8 mouse cellular contexts compared by ENCODE assay signal in genomic region chr7:83631073-83631827, GRCm38 (mm10). TPM values are rescaled to one million over a fixed set of nuclear protein-coding genes. Genes with fewer than 3 reads are reported as not detected.
DNase-seq lines count a peak whose midpoint lies in the region; ATAC-seq and TF ChIP-seq lines count a peak whose summit lies in the region.

No protein-coding gene starts in this region.

- peaks cover 20% of the 10 kb centered on the region for H3K4me1 ChIP-seq in heart, embryonic 10.5 days
- no peaks in the 10 kb centered on the region for H3K4me1 ChIP-seq in ES-Bruce4 (ENCODE audit: control insufficient read depth, insufficient read depth, low read length)
- H3K4me1 ChIP-seq in forebrain, embryonic 12.5 days, result peaks cover 8% of the 10 kb centered on the region
- peaks cover 20% of the 10 kb centered on the region for H3K4me1 ChIP-seq in liver, postnatal 0 days (ENCODE audit: insufficient read depth)

- TF ChIP-seq EP300 in ES-Bruce4 (IDR thresholded peaks at IDR 0.05; ENCODE audit: insufficient read depth, low read depth, low read length), result no peak
- no peak for TF ChIP-seq EP300 in liver, postnatal 0 days (IDR thresholded peaks at IDR 0.05; ENCODE audit: low read depth)

- H3K27me3 ChIP-seq in heart, embryonic 10.5 days (ENCODE audit: insufficient read depth, poor library complexity, severe bottlenecking), result no peaks in the 10 kb centered on the region
- no peaks in the 10 kb centered on the region for H3K27me3 ChIP-seq in ES-Bruce4 (ENCODE audit: control insufficient read depth, insufficient read depth, low read length, poor library complexity, severe bottlenecking)
- no peaks in the 10 kb centered on the region for H3K27me3 ChIP-seq in forebrain, embryonic 12.5 days
- H3K27me3 ChIP-seq in liver, postnatal 0 days (ENCODE audit: insufficient read depth, low read length), result no peaks in the 10 kb centered on the region

- peak overlapping the region; percentile 76 for H3K4me2 ChIP-seq in forebrain, embryonic 12.5 days
- H3K4me2 ChIP-seq in liver, postnatal 0 days (ENCODE audit: low read depth, low read length), result peak overlapping the region; percentile 77

- peak overlapping the region; percentile 86 for H3K27ac ChIP-seq in heart, embryonic 10.5 days
- H3K27ac ChIP-seq in ES-Bruce4 (ENCODE audit: insufficient read depth, low read length), result no peak overlapping the region
- no peak overlapping the region for H3K27ac ChIP-seq in forebrain, embryonic 12.5 days
- H3K27ac ChIP-seq in liver, postnatal 0 days (ENCODE audit: low read depth), result 0 out of 2 replicates have a peak overlapping the region, but pooled peaks have one; percentile 85

- H3K9me3 ChIP-seq in heart, embryonic 10.5 days, result no peaks in the 10 kb centered on the region
- H3K9me3 ChIP-seq in ES-Bruce4 (replicated peaks; ENCODE audit: control insufficient read depth, insufficient read depth, low read length, poor library complexity, severe bottlenecking), result no peaks in the 10 kb centered on the region
- H3K9me3 ChIP-seq in forebrain, embryonic 12.5 days, result no peaks in the 10 kb centered on the region
- H3K9me3 ChIP-seq in liver, postnatal 0 days (ENCODE audit: low read length), result no peaks in the 10 kb centered on the region

- WGBS in heart, embryonic 10.5 days, result 9% methylated on average over 11 of the region's 11 CpGs
- WGBS in forebrain, embryonic 12.5 days, result 13% methylated on average over 11 of the region's 11 CpGs
- 10% methylated on average over 11 of the region's 11 CpGs for WGBS in liver, postnatal 0 days (ENCODE audit: insufficient replicate concordance)

- no peak for TF ChIP-seq POLR2A in ES-Bruce4 (IDR thresholded peaks at IDR 0.05; ENCODE audit: insufficient read depth, low read length)

- no peak; the same call in 1 of the 2 replicates for ATAC-seq in forebrain, embryonic 12.5 days (ENCODE audit: low FRiP score)
- peak; percentile 30 for ATAC-seq in liver, postnatal 0 days

- TF ChIP-seq CTCF in ES-Bruce4 (IDR thresholded peaks at IDR 0.05; ENCODE audit: low read depth, low read length), result no peak
- TF ChIP-seq CTCF in liver, postnatal 0 days (IDR thresholded peaks at IDR 0.05; ENCODE audit: low read depth), result 0 out of 2 replicates have a peak, but pooled peaks have one; percentile 13

- peak overlapping the region; percentile 29 for H3K9ac ChIP-seq in ES-Bruce4 (ENCODE audit: low read depth, poor library complexity, severe bottlenecking)
- peak overlapping the region; percentile 64 for H3K9ac ChIP-seq in forebrain, embryonic 12.5 days
- H3K9ac ChIP-seq in liver, postnatal 0 days (replicated peaks), result peak overlapping the region; percentile 64

- intact Hi-C loops in heart, postnatal 10 days (cut with DNase I), result loop anchor here (2.0 kb wide), 1 partner anchor 64 kb away; no protein-coding TSS in a partner anchor

- DNase-seq in heart, embryonic 10.5 days (ENCODE audit: low spot score), result no peak
- DNase-seq in heart, postnatal 10 days, result no peak
- no peak for DNase-seq in liver, postnatal 0 days
- DNase-seq in urinary bladder, adult 2 months (ENCODE audit: low spot score), result no peak
- no peak for DNase-seq in layer of hippocampus, adult 9-11 months
- DNase-seq in ovary, adult 18-20 months (ENCODE audit: low spot score), result no peak

- H3K36me3 ChIP-seq in heart, embryonic 10.5 days, result peaks cover 8% of the 10 kb centered on the region; the same call in 1 of the 2 replicates
- H3K36me3 ChIP-seq in ES-Bruce4 (ENCODE audit: control insufficient read depth, insufficient read depth, low read length, poor library complexity, severe bottlenecking), result 0 out of 2 replicates have a peak, but pooled peaks cover 3% of the 10 kb centered on the region
- no peaks in the 10 kb centered on the region for H3K36me3 ChIP-seq in forebrain, embryonic 12.5 days (replicated peaks)
- 0 out of 2 replicates have a peak, but pooled peaks cover 8% of the 10 kb centered on the region for H3K36me3 ChIP-seq in liver, postnatal 0 days (replicated peaks; ENCODE audit: insufficient read depth, low read length)

- peak overlapping the region; percentile 65 for H3K4me3 ChIP-seq in heart, embryonic 10.5 days
- peak overlapping the region; percentile 63 for H3K4me3 ChIP-seq in ES-Bruce4 (ENCODE audit: low read depth, low read length)
- H3K4me3 ChIP-seq in forebrain, embryonic 12.5 days (replicated peaks), result peak overlapping the region; percentile 58
- H3K4me3 ChIP-seq in liver, postnatal 0 days (ENCODE audit: low read depth, low read length), result peak overlapping the region; percentile 67

RNA-seq across cellular contexts. Expression of gene Stard5, which starts 0.5 kb away (rescaled TPM):
- polyA plus RNA-seq in heart, embryonic 10.5 days (2016; fragmentation: Nextera tagmentation; extraction: Ambion mirVana), result 28.9 and 31.9 TPM in 2 replicates
- total RNA-seq in heart, postnatal 10 days (2021), result 10 to 100 TPM; 19.5 to 22.9 TPM
- 15.0 and 16.0 TPM in 2 replicates for polyA plus RNA-seq in ES-Bruce4 (2011; ENCODE audit: insufficient read depth, insufficient read length, low read depth, missing spikeins)
- polyA plus RNA-seq in forebrain, embryonic 12.5 days (2016; fragmentation: Nextera tagmentation; extraction: Ambion mirVana), result 11.6 and 11.8 TPM in 2 replicates
- 61.4 and 63.2 TPM in 2 replicates for polyA plus RNA-seq in liver, postnatal 0 days (2015; fragmentation: Nextera tagmentation; extraction: Ambion mirVana)
- 47.2 and 48.8 TPM in 2 replicates for polyA plus RNA-seq in urinary bladder, adult 2 months (2012; rRNA removed)

RNA-seq across cellular contexts. Expression of gene Tmc3, which starts 46.5 kb away (rescaled TPM):
- 0.21 and 0.35 TPM in 2 replicates for polyA plus RNA-seq in heart, embryonic 10.5 days (2016; fragmentation: Nextera tagmentation; extraction: Ambion mirVana)
- total RNA-seq in heart, postnatal 10 days (2021), result 1 to 10 TPM; 1.8 to 1.9 TPM
- 0.15 and 0.25 TPM in 2 replicates for polyA plus RNA-seq in ES-Bruce4 (2011; ENCODE audit: insufficient read depth, insufficient read length, low read depth, missing spikeins)
- polyA plus RNA-seq in forebrain, embryonic 12.5 days (2016; fragmentation: Nextera tagmentation; extraction: Ambion mirVana), result 0.14 and 0.26 TPM in 2 replicates
- polyA plus RNA-seq in liver, postnatal 0 days (2015; fragmentation: Nextera tagmentation; extraction: Ambion mirVana), result 0.09 and 0.21 TPM in 2 replicates
- polyA plus RNA-seq in urinary bladder, adult 2 months (2012; rRNA removed), result 0.12 TPM in 2 replicates

Comparison
In these comparisons a context has a peak if more than half of its experiments do, and no peak if none do; other contexts are left out.
1. H3K27ac ChIP-seq: peak in heart, embryonic 10.5 days (single experiment) and liver, postnatal 0 days (single experiment); none in ES-Bruce4 (single experiment) and forebrain, embryonic 12.5 days (single experiment).
2. Peak in every context shown above with its lines, with median percentiles within 50 percentile points of each other: H3K4me3 ChIP-seq and H3K9ac ChIP-seq.